Comparison of ENCODE assay signal across 8 mouse cellular contexts in genomic region chr3:39220011-39220706, GRCm38 (mm10).
DNase-seq lines count a peak whose midpoint lies in the region; ATAC-seq and TF ChIP-seq lines count a peak whose summit lies in the region.

No protein-coding gene starts in this region.

- no peak for TF ChIP-seq POLR2A in ES-Bruce4 (IDR thresholded peaks at IDR 0.05; ENCODE audit: insufficient read depth, low read length)
- TF ChIP-seq POLR2A in cortical plate, adult 2 months (IDR thresholded peaks at IDR 0.05; ENCODE audit: extremely low read depth, insufficient read depth, low read length) = no peak

- peak overlapping the region; percentile 51 for H3K27ac ChIP-seq in ES-Bruce4 (ENCODE audit: insufficient read depth, low read length)
- H3K27ac ChIP-seq in cortical plate, adult 2 months (ENCODE audit: insufficient read depth, low read length) = 0 out of 2 replicates have a peak overlapping the region, but pooled peaks have one; percentile 56
- H3K27ac ChIP-seq in heart, embryonic 12.5 days (ENCODE audit: poor library complexity, severe bottlenecking) = peak overlapping the region; percentile 24
- H3K27ac ChIP-seq in kidney, postnatal 0 days = peak overlapping the region; percentile 62
- H3K27ac ChIP-seq in midbrain, embryonic 11.5 days (ENCODE audit: low read depth, low read length) = peak overlapping the region; percentile 32; the same call in 1 of the 2 replicates

- no peaks in the 10 kb centered on the region for H3K4me1 ChIP-seq in ES-Bruce4 (ENCODE audit: control insufficient read depth, insufficient read depth, low read length)
- H3K4me1 ChIP-seq in cortical plate, adult 2 months (ENCODE audit: control insufficient read depth, insufficient read depth, low read length) = no peaks in the 10 kb centered on the region
- H3K4me1 ChIP-seq in heart, embryonic 12.5 days (replicated peaks) = 0 out of 2 replicates have a peak, but pooled peaks cover 7% of the 10 kb centered on the region
- no peaks in the 10 kb centered on the region for H3K4me1 ChIP-seq in kidney, postnatal 0 days (replicated peaks; ENCODE audit: insufficient read depth, low read length)
- H3K4me1 ChIP-seq in midbrain, embryonic 11.5 days (ENCODE audit: control insufficient read depth, insufficient read depth, low read length) = peaks cover 11% of the 10 kb centered on the region; the same call in 1 of the 2 replicates

- no peaks in the 10 kb centered on the region for H3K9me3 ChIP-seq in ES-Bruce4 (replicated peaks; ENCODE audit: control insufficient read depth, insufficient read depth, low read length, poor library complexity, severe bottlenecking)
- H3K9me3 ChIP-seq in heart, embryonic 12.5 days (replicated peaks) = no peaks in the 10 kb centered on the region
- H3K9me3 ChIP-seq in kidney, postnatal 0 days (replicated peaks; ENCODE audit: low read length) = no peaks in the 10 kb centered on the region
- no peaks in the 10 kb centered on the region for H3K9me3 ChIP-seq in midbrain, embryonic 11.5 days (ENCODE audit: control insufficient read depth, low read length)

- peak overlapping the region; percentile 44 for H3K4me2 ChIP-seq in heart, embryonic 12.5 days
- peak overlapping the region; percentile 30; the same call in 1 of the 2 replicates for H3K4me2 ChIP-seq in kidney, postnatal 0 days (ENCODE audit: low read length)
- H3K4me2 ChIP-seq in midbrain, embryonic 11.5 days = peak overlapping the region; percentile 26; the same call in 1 of the 2 replicates

- TF ChIP-seq CTCF in ES-Bruce4 (IDR thresholded peaks at IDR 0.05; ENCODE audit: low read depth, low read length) = no peak
- no peak for TF ChIP-seq CTCF in cortical plate, adult 2 months (IDR thresholded peaks at IDR 0.05; ENCODE audit: extremely low read depth, insufficient read depth, low read length)
- no peak for TF ChIP-seq CTCF in kidney, postnatal 0 days (IDR thresholded peaks at IDR 0.05; ENCODE audit: low read depth)

- TF ChIP-seq EP300 in ES-Bruce4 (IDR thresholded peaks at IDR 0.05; ENCODE audit: insufficient read depth, low read depth, low read length) = peak; percentile 32; the same call in 1 of the 2 replicates

- H3K36me3 ChIP-seq in ES-Bruce4 (ENCODE audit: control insufficient read depth, insufficient read depth, low read length, poor library complexity, severe bottlenecking) = no peaks in the 10 kb centered on the region
- H3K36me3 ChIP-seq in heart, embryonic 12.5 days = no peaks in the 10 kb centered on the region
- H3K36me3 ChIP-seq in kidney, postnatal 0 days (ENCODE audit: insufficient read depth, low read length) = no peaks in the 10 kb centered on the region
- no peaks in the 10 kb centered on the region for H3K36me3 ChIP-seq in midbrain, embryonic 11.5 days (ENCODE audit: control insufficient read depth, insufficient read depth, low read length)

- peak; percentile 88 for ATAC-seq in heart, embryonic 12.5 days (ENCODE audit: insufficient number of reproducible peaks, low FRiP score)
- ATAC-seq in kidney, postnatal 0 days (replicated peaks; ENCODE audit: low FRiP score, low read depth) = no peak; the same call in 1 of the 2 replicates
- ATAC-seq in midbrain, embryonic 11.5 days (ENCODE audit: low FRiP score) = peak; percentile 95

- H3K9ac ChIP-seq in ES-Bruce4 (ENCODE audit: low read depth, poor library complexity, severe bottlenecking) = no peak overlapping the region
- H3K9ac ChIP-seq in heart, embryonic 12.5 days = no peak overlapping the region
- no peak overlapping the region for H3K9ac ChIP-seq in kidney, postnatal 0 days (ENCODE audit: low read depth, low read length)
- H3K9ac ChIP-seq in midbrain, embryonic 11.5 days (ENCODE audit: low read length) = peak overlapping the region; percentile 42; the same call in 1 of the 2 replicates

- no peaks in the 10 kb centered on the region for H3K27me3 ChIP-seq in ES-Bruce4 (ENCODE audit: control insufficient read depth, insufficient read depth, low read length, poor library complexity, severe bottlenecking)
- no peaks in the 10 kb centered on the region for H3K27me3 ChIP-seq in heart, embryonic 12.5 days (replicated peaks)
- H3K27me3 ChIP-seq in kidney, postnatal 0 days (ENCODE audit: insufficient read depth, low read length) = no peaks in the 10 kb centered on the region
- H3K27me3 ChIP-seq in midbrain, embryonic 11.5 days (ENCODE audit: control insufficient read depth, insufficient read depth, low read length) = no peaks in the 10 kb centered on the region

- WGBS in heart, embryonic 12.5 days = 38% methylated on average over 10 of the region's 10 CpGs
- WGBS in kidney, postnatal 0 days = 31% methylated on average over 10 of the region's 10 CpGs
- 21% methylated on average over 10 of the region's 10 CpGs for WGBS in midbrain, embryonic 11.5 days

- DNase-seq in kidney, postnatal 0 days (ENCODE audit: low spot score) = peak; percentile 80
- DNase-seq in midbrain, embryonic 11.5 days (ENCODE audit: low spot score, missing footprints) = peak; percentile 94
- no peak for DNase-seq in layer of hippocampus, adult 11-12 months (ENCODE audit: low spot score)
- no peak for DNase-seq in cerebellum, adult 11-12 months
- DNase-seq in thymus, adult 18-20 months = no peak

- H3K4me3 ChIP-seq in ES-Bruce4 (ENCODE audit: low read depth, low read length) = no peak overlapping the region
- no peak overlapping the region for H3K4me3 ChIP-seq in cortical plate, adult 2 months (ENCODE audit: insufficient read depth, low read length)
- no peak overlapping the region for H3K4me3 ChIP-seq in heart, embryonic 12.5 days
- H3K4me3 ChIP-seq in kidney, postnatal 0 days (replicated peaks; ENCODE audit: low read depth, low read length) = no peak overlapping the region
- H3K4me3 ChIP-seq in midbrain, embryonic 11.5 days (ENCODE audit: low read depth, low read length) = no peak overlapping the region

Comparison
In these comparisons a context has a peak if more than half of its experiments do, and no peak if none do; other contexts are left out.
1. DNase-seq: peak in kidney, postnatal 0 days (single experiment) and midbrain, embryonic 11.5 days (single experiment); none in layer of hippocampus, adult 11-12 months (single experiment), cerebellum, adult 11-12 months (single experiment) and thymus, adult 18-20 months (0 of 2).
2. Peak in every context shown above with its lines, with median percentiles within 50 percentile points of each other: H3K27ac ChIP-seq and H3K4me2 ChIP-seq.